Mouse (Mus musculus) cerebellum, adult 2 months (tissue): Measurements from ENCODE around the gene Abhd12.

Experiments used
- CTCF ChIP-seq: fragments of 200-500 bp; IDR thresholded peaks from 2 replicates; pipeline ENCODE4 v1.5.1; 2011; ENCODE audit warnings: low read depth, mild to moderate bottlenecking, control low read depth, low read length, moderate library complexity, borderline replicate concordance; ENCODE audit not compliant: insufficient read depth
- POLR2A ChIP-seq: fragments of 200-500 bp; IDR thresholded peaks from 2 replicates; pipeline ENCODE4 v1.6.1; 2011; ENCODE audit warnings: low read length, control low read depth, borderline replicate concordance; ENCODE audit not compliant: insufficient read depth

DNA sequence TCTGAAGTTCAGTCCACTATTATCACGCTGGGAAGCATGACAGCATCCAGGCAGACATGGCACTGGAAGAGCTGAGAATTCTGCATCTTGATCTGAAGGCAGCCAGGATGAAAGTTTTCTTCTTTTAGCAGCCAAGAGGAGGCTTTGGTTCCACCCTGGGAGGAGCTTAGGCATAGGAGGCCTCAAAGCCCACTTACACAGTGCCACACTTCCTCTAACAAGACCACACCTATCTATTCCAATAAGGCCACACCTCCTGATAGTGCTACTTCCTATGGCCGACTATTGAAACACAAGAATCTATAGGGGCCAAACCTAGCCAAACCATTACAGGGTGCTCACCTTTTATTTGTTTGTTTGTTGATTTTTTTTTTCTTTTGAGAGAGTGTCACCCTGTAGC is 121.7 kb downstream of the Abhd12 start:
- TF ChIP-seq CTCF, result no peak
- TF ChIP-seq POLR2A, result no peak
